Mouse (Mus musculus): ENCODE results near the gene Olfr1112.
"Not testable (repeated sequence)": the region's sequence is repeated elsewhere in the genome, so short reads cannot be mapped to it uniquely, and the experiment has no call there.

The Olfr1112 gene

DNA sequence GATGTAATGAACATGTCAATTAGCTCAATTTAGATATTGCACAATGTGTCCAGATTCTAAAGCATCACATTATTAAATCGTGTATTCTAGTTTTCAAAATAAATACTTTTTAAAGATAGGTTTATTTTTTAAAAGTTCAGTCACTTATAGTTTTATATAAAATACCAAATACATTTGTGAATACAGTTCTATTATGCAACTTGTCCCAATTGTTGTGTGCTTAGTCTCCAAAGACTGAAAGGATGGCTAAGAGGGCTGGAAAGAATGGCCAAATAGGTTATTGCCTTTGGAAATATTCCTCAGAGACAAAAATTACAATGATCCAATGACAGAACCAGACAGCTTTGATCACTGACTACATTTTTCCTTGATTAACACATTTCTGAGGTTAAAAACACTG is at the start of gene Olfr1112:
TSS of gene Olfr1112 (plus strand) at position 301 of the 400 bp plus-strand sequence.
- no peak for DNase-seq

- DNase-seq: no peak
Measured at GRCm38 (mm10) chr2:87140200-87140599, 47.4 kb upstream of the Olfr1112 start, which contains the start of gene Olfr1110. Olfr1110 (minus strand) TSS chr2:87140300.

DNA sequence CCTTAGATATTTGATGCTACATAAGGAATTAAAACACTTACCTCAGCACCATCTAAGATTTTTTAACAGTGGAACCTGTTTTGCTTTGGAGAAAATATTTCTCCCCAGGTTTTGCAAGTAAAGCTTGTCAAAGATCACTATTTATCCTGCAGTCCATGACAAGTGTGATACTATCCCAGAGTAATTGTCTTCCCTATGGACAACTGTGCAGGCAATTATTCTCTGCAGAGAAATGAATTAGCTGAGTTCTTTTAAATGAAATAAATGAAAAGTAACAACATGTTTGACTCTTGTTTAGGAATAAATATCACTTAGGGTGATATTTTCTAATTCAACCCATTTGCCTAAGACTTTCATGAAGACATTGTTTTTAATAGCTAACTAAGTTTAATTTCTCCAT is 35.1 kb upstream of the Olfr1112 start, which contains the start of gene Olfr1111:
TSS of gene Olfr1111 (minus strand) at position 101 of the 400 bp plus-strand sequence.
- DNase-seq: no peak

- not testable (repeated sequence) for DNase-seq
Measured at GRCm38 (mm10) chr2:87167731-87168130, 19.9 kb upstream of the Olfr1112 start.

- no peak for DNase-seq
Measured at GRCm38 (mm10) chr2:87208670-87209069, 21.1 kb downstream of the Olfr1112 start, which contains the start of gene Olfr1113. Olfr1113 (plus strand) TSS chr2:87208970.

All from right cerebral cortex, postnatal 25 days (tissue).